Mouse (Mus musculus) liver, adult 2 months (tissue): Measurements from ENCODE around the gene Cdkal1. TPM values are rescaled to one million over a fixed set of nuclear protein-coding genes. Genes with fewer than 3 reads are reported as not detected.

Experiments
- DNase-seq: peaks from one replicate; pipeline ENCODE4 v3.0.0-alpha.2; 2011; ENCODE audit warnings: low read depth, low spot score; ENCODE audit errors: extremely low read depth
- H3K27ac ChIP-seq: fragments of 200-500 bp; replicated peaks from 2 replicates; pipeline ENCODE4 v1.5.1; 2012; ENCODE audit warnings: low read depth, mild to moderate bottlenecking, control low read depth, inconsistent platforms, low read length; ENCODE audit not compliant: insufficient read depth
- H3K27me3 ChIP-seq: fragments of 200-500 bp; 2 replicates; pipeline ENCODE4 v1.6.1; 2012; ENCODE audit warnings: mild to moderate bottlenecking, moderate library complexity, low read length, inconsistent platforms; ENCODE audit not compliant: control insufficient read depth, insufficient read depth
- H3K36me3 ChIP-seq: fragments of 200-500 bp; 2 replicates; pipeline ENCODE4 v1.6.1; 2012; ENCODE audit warnings: low read length, inconsistent platforms; ENCODE audit not compliant: control insufficient read depth, insufficient read depth
- H3K4me1 ChIP-seq: fragments of 200-500 bp; 2 replicates; pipeline ENCODE4 v1.6.1; 2011; ENCODE audit warnings: low read length; ENCODE audit not compliant: control insufficient read depth, insufficient read depth
- H3K4me3 ChIP-seq: fragments of 200-500 bp; 2 replicates; pipeline ENCODE4 v1.5.1; 2011; ENCODE audit warnings: low read depth, mild to moderate bottlenecking, control low read depth, low read length, moderate library complexity; ENCODE audit not compliant: insufficient read depth
- H3K79me2 ChIP-seq: fragments of 200-500 bp; 2 replicates; pipeline ENCODE4 v1.6.1; 2012; ENCODE audit warnings: inconsistent platforms, mild to moderate bottlenecking, low read length, moderate library complexity; ENCODE audit not compliant: control insufficient read depth, insufficient read depth
- H3K9ac ChIP-seq: fragments of 200-500 bp; 2 replicates; pipeline ENCODE4 v1.6.1; 2012; ENCODE audit warnings: low read depth, mild to moderate bottlenecking, control low read depth, inconsistent platforms, low read length
- CTCF ChIP-seq: fragments of 200-500 bp; IDR thresholded peaks from 2 replicates; pipeline ENCODE4 v1.5.1; 2011; ENCODE audit warnings: low read depth, low read length, control low read depth
- POLR2A ChIP-seq: fragments of 200-500 bp; IDR thresholded peaks from 2 replicates; pipeline ENCODE4 v1.6.1; 2011; ENCODE audit warnings: low read length, control low read depth; ENCODE audit not compliant: insufficient read depth; ENCODE audit errors: extremely low read depth
- WGBS: fragments of 180-500 bp; shearing (Covaris S2); methylation state at CpG from one replicate; pipeline ENCODE4 v1.1.7; 2018; 5-methylcytosine and 5-hydroxymethylcytosine counted together
- polyA plus RNA-seq: library from polyadenylated mRNA; depleted of rRNA; stranded (reverse); fragments of >200 nt; gene quantifications from 2 replicates; pipeline ENCODE4 v1.2.3, GENCODE M21; 2012
- total RNA-seq: library from RNA; depleted of rRNA; stranded (reverse); fragments of >200 nt; gene quantifications from 2 replicates; pipeline ENCODE4 v1.2.3, GENCODE M21; 2014

Gene Cdkal1
- total and polyA plus RNA-seq, 2 experiments: 1.7 to 13.6 TPM

DNA sequence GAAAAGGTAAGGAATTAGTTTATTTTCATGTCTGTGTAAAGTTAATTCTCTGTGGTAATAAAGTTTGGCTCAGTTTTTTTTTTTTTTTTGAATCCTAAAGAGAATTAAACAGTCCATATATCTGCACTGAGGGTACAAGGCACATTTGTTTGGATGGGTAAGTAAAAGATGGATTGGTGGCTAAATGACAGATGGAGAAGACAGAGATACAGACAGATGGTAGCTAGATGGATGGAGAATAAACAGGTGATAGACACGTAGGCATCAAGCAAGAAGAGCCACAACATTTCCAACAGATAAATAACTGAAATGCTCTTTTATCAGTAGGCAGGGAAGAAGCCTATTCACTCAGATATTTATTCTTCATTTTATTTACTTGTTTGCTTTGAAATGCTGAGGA is 381.7 kb downstream of the Cdkal1 start:
- Histone ChIP-seq H3K9ac (no peak overlapping the region), H3K27ac (no peak overlapping the region), H3K27me3 (no peaks in the 10 kb centered on the region), H3K36me3 (no peaks in the 10 kb centered on the region; the same call in 1 of the 2 replicates), H3K4me1 (peaks cover 2% of the 10 kb centered on the region; the same call in 1 of the 2 replicates), H3K79me2 (no peaks in the 10 kb centered on the region), H3K4me3 (no peak overlapping the region)
- no peak for TF ChIP-seq POLR2A
- TF ChIP-seq CTCF: no peak
- no peak for DNase-seq
- 97% methylated on average over 1 of the region's 1 CpGs for WGBS

DNA sequence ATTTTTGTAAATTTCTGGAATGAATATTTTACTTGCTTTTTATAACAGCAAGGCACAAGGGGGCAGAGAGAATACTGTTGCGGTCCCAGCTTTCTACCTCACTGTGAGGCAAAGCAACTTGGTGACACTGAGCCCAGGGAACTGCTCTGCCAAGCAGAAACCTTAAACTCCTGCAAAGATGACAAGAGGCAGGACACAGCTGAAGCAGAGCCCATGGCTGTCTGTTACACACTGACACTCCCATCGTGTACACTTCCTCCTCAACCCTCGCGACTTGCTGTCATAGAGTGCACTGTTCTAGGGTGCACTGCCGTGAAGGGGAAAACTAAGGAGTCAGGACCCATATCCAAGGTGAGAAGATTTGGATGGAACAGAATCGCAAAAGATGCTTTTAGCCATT is 393.2 kb downstream of the Cdkal1 start:
- Histone ChIP-seq H3K36me3 (no peaks in the 10 kb centered on the region), H3K79me2 (no peaks in the 10 kb centered on the region; the same call in 1 of the 2 replicates), H3K4me1 (no peaks in the 10 kb centered on the region), H3K27me3 (no peaks in the 10 kb centered on the region), H3K27ac (no peak overlapping the region), H3K9ac (no peak overlapping the region), H3K4me3 (no peak overlapping the region)
- 85% methylated on average over 6 of the region's 6 CpGs for WGBS
- no peak for DNase-seq
- TF ChIP-seq CTCF (no peak), POLR2A (no peak)

DNA sequence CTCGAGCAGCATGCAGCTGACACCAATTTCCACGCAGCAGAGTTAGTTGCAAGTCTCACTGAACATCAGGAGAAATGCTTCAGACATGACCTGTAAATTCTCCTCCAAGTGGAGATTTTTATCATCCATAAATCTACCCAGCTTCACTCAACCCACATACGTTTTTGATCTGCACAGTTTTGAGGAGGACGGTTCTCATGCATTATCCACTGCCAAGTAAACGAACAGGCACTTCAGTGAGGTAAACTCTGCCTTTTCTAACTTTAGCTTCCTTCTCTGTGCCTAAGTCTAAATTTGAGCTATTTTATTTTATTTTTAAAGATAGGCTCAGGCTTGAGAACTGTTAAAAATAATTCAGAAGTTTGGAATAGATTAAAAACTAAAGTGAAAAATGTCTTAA is 394.7 kb downstream of the Cdkal1 start:
- no peak for TF ChIP-seq CTCF
- TF ChIP-seq POLR2A: no peak
- Histone ChIP-seq H3K9ac (no peak overlapping the region), H3K36me3 (no peaks in the 10 kb centered on the region), H3K27ac (no peak overlapping the region), H3K4me3 (no peak overlapping the region), H3K79me2 (no peaks in the 10 kb centered on the region; the same call in 1 of the 2 replicates), H3K27me3 (no peaks in the 10 kb centered on the region), H3K4me1 (no peaks in the 10 kb centered on the region)
- no peak for DNase-seq
- 88% methylated on average over 5 of the region's 5 CpGs for WGBS

- Histone ChIP-seq H3K36me3 (no peaks in the 10 kb centered on the region), H3K4me1 (no peaks in the 10 kb centered on the region), H3K4me3 (no peak overlapping the region), H3K27me3 (no peaks in the 10 kb centered on the region), H3K9ac (no peak overlapping the region), H3K27ac (no peak overlapping the region), H3K79me2 (no peaks in the 10 kb centered on the region; the same call in 1 of the 2 replicates)
- no peak for DNase-seq
- TF ChIP-seq POLR2A (no peak), CTCF (no peak)
- WGBS: 57% methylated on average over 1 of the region's 1 CpGs
Observed at GRCm38 (mm10) chr13:29458385-29458784, 397.1 kb downstream of the Cdkal1 start.

- Histone ChIP-seq H3K27ac (no peak overlapping the region), H3K36me3 (no peaks in the 10 kb centered on the region), H3K4me1 (no peaks in the 10 kb centered on the region), H3K79me2 (no peaks in the 10 kb centered on the region), H3K27me3 (no peaks in the 10 kb centered on the region), H3K4me3 (no peak overlapping the region), H3K9ac (no peak overlapping the region)
- TF ChIP-seq POLR2A: no peak
- TF ChIP-seq CTCF: no peak
- WGBS: 95% methylated on average over 2 of the region's 2 CpGs
- no peak for DNase-seq
Observed at GRCm38 (mm10) chr13:29437067-29437466, 418.4 kb downstream of the Cdkal1 start.

DNA sequence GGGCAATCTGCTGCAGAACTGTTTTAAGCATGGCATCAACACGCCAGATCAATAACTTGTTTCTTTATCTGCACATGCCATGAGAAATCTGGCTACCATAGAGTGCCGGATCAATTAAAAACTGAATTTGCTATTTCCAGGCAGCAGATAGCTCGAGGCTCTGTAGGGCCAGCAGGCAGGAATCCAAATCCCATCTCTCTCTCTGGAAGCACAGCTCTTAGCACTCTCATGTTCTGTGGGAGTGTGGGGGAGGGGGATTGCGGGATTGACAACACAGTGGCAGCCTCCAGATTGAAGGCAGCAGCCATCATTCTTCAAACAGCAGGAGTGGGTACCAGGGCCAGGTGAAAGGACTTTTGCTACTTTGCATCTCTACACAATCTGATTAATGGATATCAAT is 420.7 kb downstream of the Cdkal1 start:
- no peak overlapping the region for H3K27ac ChIP-seq
- H3K4me1 ChIP-seq: no peaks in the 10 kb centered on the region
- 68% methylated on average over 4 of the region's 4 CpGs for WGBS
- DNase-seq: no peak
- no peaks in the 10 kb centered on the region for H3K79me2 ChIP-seq
- TF ChIP-seq CTCF (no peak), POLR2A (no peak)
- no peaks in the 10 kb centered on the region for H3K36me3 ChIP-seq
- H3K27me3 ChIP-seq: no peaks in the 10 kb centered on the region
- no peak overlapping the region for H3K9ac ChIP-seq
- H3K4me3 ChIP-seq: no peak overlapping the region
